Mouse (Mus musculus) liver, postnatal 0 days (tissue): ENCODE results near the gene Rps6kc1. TPM values are rescaled to one million over a fixed set of nuclear protein-coding genes. Genes with fewer than 3 reads are reported as not detected.
"Not testable (repeated sequence)": the region's sequence is repeated elsewhere in the genome, so short reads cannot be mapped to it uniquely, and the experiment has no call there.

ENCODE experiments used
- ATAC-seq: fragments of 200-750 bp; cut with Nextera tagmentation; 2 replicates; pipeline ENCODE4 v1.8.0; 2017; ENCODE audit warnings: mild to moderate bottlenecking, moderate library complexity
- DNase-seq: peaks from one replicate; pipeline ENCODE4 v3.0.0-alpha.2; 2016
- H3K27ac ChIP-seq: fragments of 300-500 bp; sonication (generic); 2 replicates; pipeline ENCODE4 v1.5.1; 2014; ENCODE audit warnings: antibody characterized with exemption, moderate library complexity, mild to moderate bottlenecking, low read depth
- H3K27me3 ChIP-seq: fragments of 300-500 bp; sonication (generic); 2 replicates; pipeline ENCODE4 v1.6.1; 2014; ENCODE audit warnings: low read length, control low read depth, mixed read lengths; ENCODE audit not compliant: insufficient read depth
- H3K36me3 ChIP-seq: fragments of 300-500 bp; sonication (generic); replicated peaks from 2 replicates; pipeline ENCODE4 v1.6.1; 2014; ENCODE audit warnings: mild to moderate bottlenecking, control low read depth, low read length, moderate library complexity, mixed read lengths; ENCODE audit not compliant: insufficient read depth
- H3K4me1 ChIP-seq: fragments of 300-500 bp; sonication (generic); 2 replicates; pipeline ENCODE4 v1.6.1; 2014; ENCODE audit warnings: antibody characterized with exemption, mild to moderate bottlenecking, control low read depth; ENCODE audit not compliant: insufficient read depth
- H3K4me2 ChIP-seq: fragments of 300-500 bp; sonication (generic); 2 replicates; pipeline ENCODE4 v1.6.1; 2014; ENCODE audit warnings: low read depth, mild to moderate bottlenecking, low read length, moderate library complexity, mixed read lengths
- H3K4me3 ChIP-seq: fragments of 300-500 bp; sonication (generic); 2 replicates; pipeline ENCODE4 v1.5.1; 2014; ENCODE audit warnings: low read depth, low read length
- H3K9ac ChIP-seq: fragments of 300-500 bp; sonication (generic); replicated peaks from 2 replicates; pipeline ENCODE4 v1.6.1; 2014; ENCODE audit warnings: mild to moderate bottlenecking, moderate library complexity
- H3K9me3 ChIP-seq: fragments of 300-500 bp; sonication (generic); 2 replicates; pipeline ENCODE4 v1.6.1; 2016; ENCODE audit warnings: mild to moderate bottlenecking, control low read depth, low read length, mixed read lengths
- CTCF ChIP-seq: sonication (generic); IDR thresholded peaks from 2 replicates; pipeline ENCODE4 v1.5.1; 2016; ENCODE audit warnings: antibody characterized with exemption, low read depth
- EP300 ChIP-seq: IDR thresholded peaks from 2 replicates; pipeline ENCODE4 v1.6.1; 2016; ENCODE audit warnings: antibody characterized with exemption, low read depth, mild to moderate bottlenecking
- WGBS: fragments of 180-500 bp; shearing (Covaris S2); extraction: QIAGEN DNeasy Blood & Tissue Kit; methylation state at CpG from one replicate; pipeline ENCODE4 v1.1.7; 2014; ENCODE audit not compliant: insufficient replicate concordance; 5-methylcytosine and 5-hydroxymethylcytosine counted together
- polyA plus RNA-seq: library from polyadenylated mRNA; unstranded; fragments of >200 nt; fragmentation: Nextera tagmentation; extraction: Ambion mirVana; gene quantifications from 2 replicates; pipeline ENCODE4 v1.2.1, GENCODE M21; 2015

The Rps6kc1 gene
- polyA plus RNA-seq, 1 experiment from 2014 or later: 3.9 TPM

GRCm38 (mm10) chr1:190927751-190928369 is 16.3 kb upstream of the Rps6kc1 start:
- H3K9me3 ChIP-seq: no peaks in the 10 kb centered on the region
- peak overlapping the region; percentile 86 for H3K4me3 ChIP-seq
- 7% methylated on average over 16 of the region's 16 CpGs for WGBS
- no peaks in the 10 kb centered on the region for H3K27me3 ChIP-seq
- TF ChIP-seq EP300 (no peak), CTCF (no peak)
- peak overlapping the region; percentile 98 for H3K27ac ChIP-seq
- no peaks in the 10 kb centered on the region for H3K36me3 ChIP-seq
- H3K9ac ChIP-seq: peak overlapping the region; percentile 81
- H3K4me2 ChIP-seq: peak overlapping the region; percentile 97
- DNase-seq (no peak), ATAC-seq (peak; percentile 5)
- peaks cover 19% of the 10 kb centered on the region for H3K4me1 ChIP-seq

- Histone ChIP-seq H3K4me3 (peak overlapping the region; percentile 86; the same call in 1 of the 2 replicates), H3K4me1 (peaks cover 19% of the 10 kb centered on the region), H3K9ac (no peak overlapping the region), H3K4me2 (peak overlapping the region; percentile 97), H3K36me3 (no peaks in the 10 kb centered on the region), H3K27ac (no peak overlapping the region), H3K27me3 (no peaks in the 10 kb centered on the region), H3K9me3 (no peaks in the 10 kb centered on the region)
- WGBS: 81% methylated on average over 3 of the region's 3 CpGs
- TF ChIP-seq EP300 (no peak), CTCF (no peak)
- ATAC-seq (no peak), DNase-seq (no peak)
Observed at GRCm38 (mm10) chr1:190927311-190927710, 15.7 kb upstream of the Rps6kc1 start.

- not testable (repeated sequence) for H3K4me3 ChIP-seq, H3K9me3 ChIP-seq, H3K9ac ChIP-seq, H3K4me2 ChIP-seq, H3K27me3 ChIP-seq, DNase-seq, ATAC-seq, H3K27ac ChIP-seq, H3K36me3 ChIP-seq
- H3K4me1 ChIP-seq: peaks cover 14% of the 10 kb centered on the region
- 77% methylated on average over 3 of the region's 3 CpGs for WGBS
Observed at GRCm38 (mm10) chr1:190924812-190925211, 13.2 kb upstream of the Rps6kc1 start, which contains the start of gene Angel2. Angel2 (plus strand) TSS chr1:190925112.

GRCm38 (mm10) chr1:190919725-190920469 is 8.3 kb upstream of the Rps6kc1 start:
- Histone ChIP-seq H3K9ac (no peak overlapping the region), H3K36me3 (no peaks in the 10 kb centered on the region), H3K4me1 (no peaks in the 10 kb centered on the region), H3K4me2 (no peak overlapping the region), H3K4me3 (no peak overlapping the region), H3K27me3 (no peaks in the 10 kb centered on the region), H3K9me3 (no peaks in the 10 kb centered on the region), H3K27ac (no peak overlapping the region)
- no peak for TF ChIP-seq EP300
- no peak for TF ChIP-seq CTCF
- ATAC-seq (peak; percentile 77), DNase-seq (no peak)
- WGBS: 64% methylated on average over 8 of the region's 8 CpGs

GRCm38 (mm10) chr1:190918938-190919337 is 7.4 kb upstream of the Rps6kc1 start:
- H3K9ac ChIP-seq: no peak overlapping the region
- TF ChIP-seq CTCF (no peak), EP300 (no peak)
- 49% methylated on average over 7 of the region's 7 CpGs for WGBS
- H3K27ac ChIP-seq: no peak overlapping the region
- no peak overlapping the region for H3K4me3 ChIP-seq
- no peak overlapping the region for H3K4me2 ChIP-seq
- no peaks in the 10 kb centered on the region for H3K4me1 ChIP-seq
- H3K9me3 ChIP-seq: no peaks in the 10 kb centered on the region
- DNase-seq (no peak), ATAC-seq (no peak)
- H3K27me3 ChIP-seq: no peaks in the 10 kb centered on the region
- no peaks in the 10 kb centered on the region for H3K36me3 ChIP-seq

- DNase-seq (no peak), ATAC-seq (no peak)
- Histone ChIP-seq H3K27me3 (no peaks in the 10 kb centered on the region), H3K36me3 (no peaks in the 10 kb centered on the region), H3K9ac (no peak overlapping the region), H3K4me3 (no peak overlapping the region), H3K9me3 (no peaks in the 10 kb centered on the region), H3K27ac (no peak overlapping the region), H3K4me2 (no peak overlapping the region), H3K4me1 (peaks cover 14% of the 10 kb centered on the region)
- TF ChIP-seq EP300: no peak
- peak; percentile 18; the same call in 1 of the 2 replicates for TF ChIP-seq CTCF
- 44% methylated on average over 1 of the region's 1 CpGs for WGBS
Observed at GRCm38 (mm10) chr1:190912623-190913022, 1.1 kb upstream of the Rps6kc1 start.
